Comparison of ENCODE assay signal across 10 mouse cellular contexts in genomic region chr14:67541271-67541711, GRCm38 (mm10).
DNase-seq lines count a peak whose midpoint lies in the region; ATAC-seq and TF ChIP-seq lines count a peak whose summit lies in the region.
"Had no signal": no experiment of that assay in that cellular context is flagged by ENCODE, and none has a peak within 500 bp of the region (broad histone marks: within the 10 kb centered on the region; RNA-seq: fewer than 3 reads in every experiment).

No protein-coding gene starts in this region.

- no peaks in the 10 kb centered on the region for H3K36me3 ChIP-seq in lung, embryonic 14.5 days (ENCODE audit: insufficient read depth)

- 32% methylated on average over 4 of the region's 4 CpGs for WGBS in lung, embryonic 14.5 days

- intact Hi-C loops in gastrocnemius, adult 2 months (cut with DNase I) = no loop called here

- ATAC-seq in lung, embryonic 14.5 days (ENCODE audit: insufficient read depth) = no peak
- ATAC-seq in megakaryocyte progenitor cell, adult 5-6 weeks (replicated peaks; ENCODE audit: poor library complexity) = no peak
- ATAC-seq: intestine, embryonic 16.5 days; Patski had no signal

- H3K4me2 ChIP-seq in lung, embryonic 14.5 days = no peak overlapping the region

- DNase-seq in lung, embryonic 14.5 days = peak; percentile 10
- DNase-seq in lung, postnatal 14 days = no peak
- peak; percentile 42 for DNase-seq in gastrocnemius, adult 2 months
- peak; percentile 34 to 47 for DNase-seq in layer of hippocampus, adult 2 months (ENCODE audit: low spot score in 2 of 2)
- peak; percentile 27 for DNase-seq in retina, embryonic 14.5 days (ENCODE audit: low spot score)
- no peak for DNase-seq in kidney, postnatal 25 days

- 0 out of 2 replicates have a peak, but pooled peaks cover 6% of the 10 kb centered on the region for H3K9me3 ChIP-seq in lung, embryonic 14.5 days (ENCODE audit: low read depth, low read length)

- H3K27me3 ChIP-seq in lung, embryonic 14.5 days (ENCODE audit: insufficient read depth, low read length) = no peaks in the 10 kb centered on the region

- no peaks in the 10 kb centered on the region for H3K4me1 ChIP-seq in lung, embryonic 14.5 days (ENCODE audit: insufficient read depth)

- no peak overlapping the region for H3K9ac ChIP-seq in lung, embryonic 14.5 days

- TF ChIP-seq CTCF in lung, embryonic 14.5 days (IDR thresholded peaks at IDR 0.05; ENCODE audit: low read depth) = no peak
- TF ChIP-seq CTCF in gastrocnemius, adult 2 months (IDR thresholded peaks at IDR 0.05) = no peak
- TF ChIP-seq CTCF in layer of hippocampus, adult 2 months (conservative IDR thresholded peaks at IDR 0.05) = no peak; the same call in 1 of the 2 replicates

- H3K4me3 ChIP-seq in lung, embryonic 14.5 days (ENCODE audit: low read depth, low read length) = no peak overlapping the region
- H3K4me3 ChIP-seq in gastrocnemius, adult 2 months = no peak overlapping the region
- H3K4me3 ChIP-seq in layer of hippocampus, adult 2 months = no peak overlapping the region
- H3K4me3 ChIP-seq: myocyte had no signal

- H3K27ac ChIP-seq in lung, embryonic 14.5 days (ENCODE audit: low read depth) = no peak overlapping the region
- H3K27ac ChIP-seq in gastrocnemius, adult 2 months = no peak overlapping the region; the same call in 1 of the 2 replicates
- peak overlapping the region; percentile 61; the same call in 1 of the 2 replicates for H3K27ac ChIP-seq in layer of hippocampus, adult 2 months

Comparison
In these comparisons a context has a peak if more than half of its experiments do, and no peak if none do; other contexts are left out.
1. DNase-seq: peak in lung, embryonic 14.5 days (single experiment), gastrocnemius, adult 2 months (single experiment), layer of hippocampus, adult 2 months (2 of 2) and retina, embryonic 14.5 days (single experiment); none in lung, postnatal 14 days (single experiment) and kidney, postnatal 25 days (0 of 2).